In the genomic region with DNA sequence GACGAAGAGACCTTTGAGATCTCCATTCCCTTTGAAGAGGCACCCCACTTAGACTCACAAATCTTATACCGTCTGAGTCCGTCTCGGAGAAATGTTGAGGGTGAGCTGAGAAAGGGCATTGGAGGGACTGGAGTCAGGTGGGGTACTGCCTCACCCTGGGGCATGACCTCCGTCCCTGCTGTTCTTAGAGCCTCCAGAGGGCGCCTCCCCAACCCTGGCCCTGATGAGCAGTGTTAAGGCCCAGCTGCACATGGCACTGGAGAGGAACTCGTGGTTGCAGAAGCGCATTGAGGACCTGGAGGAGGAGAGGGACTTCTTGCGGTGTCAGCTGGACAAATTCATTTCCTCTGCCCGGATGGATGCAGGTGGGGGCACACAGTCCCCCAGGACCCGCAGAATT, we compare ENCODE assay signal across 9 mouse cellular contexts. TPM values are rescaled to one million over a fixed set of nuclear protein-coding genes. Genes with fewer than 3 reads are reported as not detected.
DNase-seq lines count a peak whose midpoint lies in the region; ATAC-seq and TF ChIP-seq lines count a peak whose summit lies in the region.
"Had no signal": no experiment of that assay in that cellular context is flagged by ENCODE, and none has a peak within 500 bp of the region (broad histone marks: within the 10 kb centered on the region; RNA-seq: fewer than 3 reads in every experiment).

No protein-coding gene starts in this region.

- 0 out of 2 replicates have a peak, but pooled peaks have one; percentile 32 for TF ChIP-seq CTCF in spleen, adult 2 months (IDR thresholded peaks at IDR 0.05; ENCODE audit: extremely low read depth, insufficient read depth, insufficient read length, insufficient replicate concordance)

- H3K9ac ChIP-seq in limb, embryonic 11.5 days (ENCODE audit: low read length): no peak overlapping the region

- no peak for TF ChIP-seq POLR2A in spleen, adult 2 months (IDR thresholded peaks at IDR 0.05; ENCODE audit: low read depth, low read length)

- H3K9me3 ChIP-seq in limb, embryonic 11.5 days (ENCODE audit: control insufficient read depth, low read length): peaks cover 5% of the 10 kb centered on the region; the same call in 1 of the 2 replicates

- peaks cover 9% of the 10 kb centered on the region for H3K4me1 ChIP-seq in spleen, adult 2 months (ENCODE audit: control insufficient read depth, insufficient read depth, insufficient read length)
- peaks cover 12% of the 10 kb centered on the region for H3K4me1 ChIP-seq in limb, embryonic 11.5 days (ENCODE audit: control insufficient read depth, insufficient read depth, low read length)

- no peak overlapping the region for H3K27ac ChIP-seq in spleen, adult 2 months (ENCODE audit: insufficient read depth, low read length)
- H3K27ac ChIP-seq in limb, embryonic 11.5 days (replicated peaks; ENCODE audit: low read depth, low read length): no peak overlapping the region

- WGBS in spleen, adult 2 months: 33% methylated on average over 11 of the region's 11 CpGs
- 35% methylated on average over 11 of the region's 11 CpGs for WGBS in limb, embryonic 11.5 days

- H3K4me2 ChIP-seq in limb, embryonic 11.5 days (ENCODE audit: low read depth, severe bottlenecking): peak overlapping the region; percentile 74; the same call in 1 of the 2 replicates

- H3K27me3 ChIP-seq in spleen, adult 2 months (ENCODE audit: control insufficient read depth, insufficient read depth, low read length): peaks cover 16% of the 10 kb centered on the region
- H3K27me3 ChIP-seq in limb, embryonic 11.5 days (ENCODE audit: control insufficient read depth, insufficient read depth, low read length): peaks cover 52% of the 10 kb centered on the region

- no peak for ATAC-seq in cerebellum, adult (ENCODE audit: insufficient number of reproducible peaks, low FRiP score, low TSS enrichment)
- ATAC-seq in limb, embryonic 11.5 days (ENCODE audit: insufficient number of reproducible peaks, low FRiP score, low TSS enrichment, low read depth): no peak

- H3K36me3 ChIP-seq in spleen, adult 2 months (ENCODE audit: control insufficient read depth, insufficient read depth, low read length): no peaks in the 10 kb centered on the region
- no peaks in the 10 kb centered on the region for H3K36me3 ChIP-seq in limb, embryonic 11.5 days (ENCODE audit: control insufficient read depth, insufficient read depth, low read length)

- DNase-seq in cerebellum, postnatal 10 days: peak; percentile 21 to 30
- DNase-seq in spleen, adult 2 months (ENCODE audit: low read depth in 1 of 2, low spot score in 2 of 2): peak in 1 of 2 experiments; percentile 34
- DNase-seq in spleen, adult 12 weeks (ENCODE audit: low spot score): no peak
- no peak for DNase-seq in limb, embryonic 11.5 days (ENCODE audit: low spot score)
- DNase-seq in thymus, postnatal 4 days: peak; percentile 60
- DNase-seq in lung, adult 18-20 months: no peak
- no peak for DNase-seq in heart, adult 9 months (ENCODE audit: low spot score in 2 of 2)

- H3K4me3 ChIP-seq in spleen, adult 2 months (ENCODE audit: extremely low read depth, insufficient read depth, insufficient read length): no peak overlapping the region
- no peak overlapping the region for H3K4me3 ChIP-seq in limb, embryonic 11.5 days (ENCODE audit: low read depth, low read length)

RNA-seq across cellular contexts. Expression of a gene that starts 4.1 kb away (rescaled TPM):
- 210 and 216 TPM in 2 replicates for polyA plus RNA-seq in spleen, adult 2 months (2012; rRNA removed)
- 193 and 203 TPM in 2 replicates for polyA plus RNA-seq in limb, embryonic 11.5 days (2014; fragmentation: Nextera tagmentation; extraction: Ambion mirVana)

RNA-seq across cellular contexts. Expression of a gene that starts 6.5 kb away (rescaled TPM):
- 12.7 and 24.9 TPM in 2 replicates for polyA plus RNA-seq in spleen, adult 2 months (2012; rRNA removed)
- 31.8 and 32.9 TPM in 2 replicates for polyA plus RNA-seq in limb, embryonic 11.5 days (2014; fragmentation: Nextera tagmentation; extraction: Ambion mirVana)

RNA-seq across cellular contexts. Expression of a gene that starts 19.6 kb away (rescaled TPM):
- polyA plus RNA-seq in spleen, adult 2 months (2012; rRNA removed): 4.2 and 5.4 TPM in 2 replicates
- 2.7 and 4.1 TPM in 2 replicates for polyA plus RNA-seq in limb, embryonic 11.5 days (2014; fragmentation: Nextera tagmentation; extraction: Ambion mirVana)

RNA-seq across cellular contexts. Expression of a gene that starts 22.2 kb away (rescaled TPM):
- polyA plus RNA-seq in spleen, adult 2 months (2012; rRNA removed): 196 and 257 TPM in 2 replicates
- polyA plus RNA-seq in limb, embryonic 11.5 days (2014; fragmentation: Nextera tagmentation; extraction: Ambion mirVana): 60.1 and 62.2 TPM in 2 replicates

RNA-seq across cellular contexts. Expression of a gene that starts 23.9 kb away (rescaled TPM):
- polyA plus RNA-seq in spleen, adult 2 months (2012; rRNA removed): not detected in 2 replicates
- not detected in 2 replicates for polyA plus RNA-seq in limb, embryonic 11.5 days (2014; fragmentation: Nextera tagmentation; extraction: Ambion mirVana)
- polyA plus RNA-seq: heart, embryonic 16.5 days had no signal

Comparison
In these comparisons a context has a peak if more than half of its experiments do, and no peak if none do; other contexts are left out.
1. DNase-seq: peak in cerebellum, postnatal 10 days (2 of 2) and thymus, postnatal 4 days (single experiment); none in spleen, adult 12 weeks (single experiment), limb, embryonic 11.5 days (single experiment), lung, adult 18-20 months (0 of 2) and heart, adult 9 months (0 of 2).